Mouse (Mus musculus) heart, adult 11 months (tissue): ENCODE measurements at regions not wholly inside any gene's neighbourhood (a gene's known extent, or its start where the extent isn't known, plus 50 kb on each side); places are given as distances from the start of the nearest gene placed in this dataset.

Experiments
- DNase-seq: peaks from one replicate; pipeline ENCODE4 v3.0.0; 2022

- no peak for DNase-seq
These were observed 307.3 kb upstream of the Apob start for GRCm38 (mm10) chr12:7670114-7670513.

GRCm38 (mm10) chr12:7670561-7670960, 306.9 kb upstream of the Apob start:
- DNase-seq, result no peak

- DNase-seq, result no peak
These were observed 285.5 kb upstream of the Apob start for GRCm38 (mm10) chr12:7691996-7692395.

GRCm38 (mm10) chr12:7698324-7698944, 279.0 kb upstream of the Apob start:
- no peak for DNase-seq

- no peak for DNase-seq
These were observed 268.3 kb upstream of the Apob start for GRCm38 (mm10) chr12:7709102-7709501.

- peak; percentile 54 for DNase-seq
These were observed 267.6 kb upstream of the Apob start for GRCm38 (mm10) chr12:7709872-7710271.

- DNase-seq, result no peak
These were observed 262.4 kb upstream of the Apob start for GRCm38 (mm10) chr12:7715091-7715490.

GRCm38 (mm10) chr12:7718556-7718955, 258.9 kb upstream of the Apob start:
- DNase-seq, result no peak

GRCm38 (mm10) chr12:7719080-7719479, 258.4 kb upstream of the Apob start:
- no peak for DNase-seq

- DNase-seq, result no peak
These were observed 252.5 kb upstream of the Apob start for GRCm38 (mm10) chr12:7724992-7725391.

- no peak for DNase-seq
These were observed 239.4 kb upstream of the Apob start for GRCm38 (mm10) chr12:7738020-7738419.

GRCm38 (mm10) chr12:7738629-7739351, 238.7 kb upstream of the Apob start:
- DNase-seq, result no peak

- DNase-seq, result peak; percentile 49
These were observed 238.0 kb upstream of the Apob start for GRCm38 (mm10) chr12:7739352-7739994.

GRCm38 (mm10) chr12:7746708-7747107, 230.7 kb upstream of the Apob start:
- DNase-seq, result no peak

GRCm38 (mm10) chr12:7749319-7750238, 227.9 kb upstream of the Apob start:
- no peak for DNase-seq

GRCm38 (mm10) chr12:7754861-7755260, 222.6 kb upstream of the Apob start:
- no peak for DNase-seq

- DNase-seq, result peak; percentile 24
These were observed 212.4 kb upstream of the Apob start for GRCm38 (mm10) chr12:7764795-7765697.

- peak; percentile 75 for DNase-seq
These were observed 203.3 kb upstream of the Apob start for GRCm38 (mm10) chr12:7774127-7774526.

- DNase-seq, result peak; percentile 78
These were observed 201.1 kb upstream of the Apob start for GRCm38 (mm10) chr12:7776335-7776734.

- peak; percentile 48 for DNase-seq
These were observed 200.0 kb upstream of the Apob start for GRCm38 (mm10) chr12:7777220-7778055.

GRCm38 (mm10) chr12:7778056-7778440, 199.4 kb upstream of the Apob start:
- DNase-seq, result peak; percentile 76
